Comparison of ENCODE assay signal across 10 mouse cellular contexts in genomic region chr7:145098335-145098734, GRCm38 (mm10).
DNase-seq lines count a peak whose midpoint lies in the region; TF ChIP-seq lines count a peak whose summit lies in the region.
"Had no signal": no experiment of that assay in that cellular context is flagged by ENCODE, and none has a peak within 500 bp of the region (broad histone marks: within the 10 kb centered on the region; RNA-seq: fewer than 3 reads in every experiment).

No protein-coding gene starts in this region.

- DNase-seq in layer of hippocampus, adult 2 months (ENCODE audit: low spot score in 2 of 2) = no peak
- DNase-seq in layer of hippocampus, adult 11-12 months (ENCODE audit: low spot score) = no peak
- DNase-seq in CH12.LX (ENCODE audit: extremely low read depth) = no peak
- DNase-seq in adrenal gland, postnatal 25 days = peak; percentile 43
- peak; percentile 50 for DNase-seq in lung, postnatal 25 days (ENCODE audit: low spot score)
- no peak for DNase-seq in forebrain, embryonic 10.5 days (ENCODE audit: extremely low spot score, low spot score)
- no peak for DNase-seq in ovary, postnatal 36 days (ENCODE audit: low spot score)
- no peak for DNase-seq in left cerebral cortex, adult 8-10 months (ENCODE audit: low spot score in 2 of 2)

- H3K9ac ChIP-seq in CH12.LX (ENCODE audit: insufficient read depth, low read depth) = no peak overlapping the region
- H3K9ac ChIP-seq: hindbrain, embryonic 15.5 days; lung, embryonic 15.5 days had no signal

- TF ChIP-seq CTCF in layer of hippocampus, adult 2 months (conservative IDR thresholded peaks at IDR 0.05) = peak; percentile 69
- peak; percentile 32 to 60; a peak in 3 of 4 replicates for TF ChIP-seq CTCF in CH12.LX (conservative IDR thresholded peaks at IDR 0.05 in 1 of 2, IDR thresholded peaks at IDR 0.05 in 1 of 2; ENCODE audit: low read depth in 2 of 2, low read length in 2 of 2)

- in situ Hi-C loops in CH12.LX (cut with MboI; ENCODE audit: low pct_ligation_motif_present, low pct_unique_long_range_greater_than_20kb, low sequenced_read_pairs) = loop anchor here (10.0 kb wide), 1 partner anchor 134 kb away; no protein-coding TSS in a partner anchor

- no peaks in the 10 kb centered on the region for H3K79me2 ChIP-seq in CH12.LX (replicated peaks; ENCODE audit: control insufficient read depth, extremely low read depth, insufficient read depth, poor library complexity, severe bottlenecking)

- no peaks in the 10 kb centered on the region for H3K4me1 ChIP-seq in CH12.LX (ENCODE audit: control insufficient read depth in 1 of 2, insufficient read depth in 2 of 2)
- H3K4me1 ChIP-seq in forebrain, embryonic 10.5 days = peaks cover 11% of the 10 kb centered on the region; the same call in 1 of the 2 replicates

- WGBS in forebrain, embryonic 10.5 days = 92% methylated on average over 6 of the region's 6 CpGs

- H3K9me3 ChIP-seq in CH12.LX (replicated peaks; ENCODE audit: low read length) = no peaks in the 10 kb centered on the region
- H3K9me3 ChIP-seq in forebrain, embryonic 10.5 days = no peaks in the 10 kb centered on the region
- H3K9me3 ChIP-seq: hindbrain, embryonic 15.5 days; lung, embryonic 15.5 days had no signal

- dilution Hi-C loops in CH12.LX (cut with MboI; ENCODE audit: extremely low pct_ligation_motif_present, extremely low pct_unique_long_range_greater_than_20kb, low sequenced_read_pairs) = no loop called here

- TF ChIP-seq RAD21 in CH12.LX (IDR thresholded peaks at IDR 0.05; ENCODE audit: low read depth, low read length) = peak; percentile 32

- no peak for TF ChIP-seq EP300 in CH12.LX (IDR thresholded peaks at IDR 0.05; ENCODE audit: low read length)

- peaks cover 56% of the 10 kb centered on the region for H3K27me3 ChIP-seq in CH12.LX (replicated peaks)
- no peaks in the 10 kb centered on the region for H3K27me3 ChIP-seq in forebrain, embryonic 10.5 days (ENCODE audit: poor library complexity, severe bottlenecking)
- H3K27me3 ChIP-seq: hindbrain, embryonic 15.5 days; lung, embryonic 15.5 days had no signal

- no peaks in the 10 kb centered on the region for H3K36me3 ChIP-seq in CH12.LX (replicated peaks in 1 of 2; ENCODE audit: control insufficient read depth in 1 of 2, insufficient read depth in 1 of 2, low read length in 1 of 2)
- no peaks in the 10 kb centered on the region for H3K36me3 ChIP-seq in forebrain, embryonic 10.5 days (replicated peaks)
- H3K36me3 ChIP-seq: hindbrain, embryonic 15.5 days; lung, embryonic 15.5 days had no signal

- H3K4me3 ChIP-seq in layer of hippocampus, adult 2 months = no peak overlapping the region
- no peak overlapping the region for H3K4me3 ChIP-seq in CH12.LX (replicated peaks in 1 of 3; ENCODE audit: low read depth in 2 of 3, low read length in 2 of 3, poor library complexity in 1 of 3)
- H3K4me3 ChIP-seq in forebrain, embryonic 10.5 days = no peak overlapping the region
- H3K4me3 ChIP-seq: hindbrain, embryonic 15.5 days; lung, embryonic 15.5 days had no signal

- H3K27ac ChIP-seq in layer of hippocampus, adult 2 months = no peak overlapping the region
- H3K27ac ChIP-seq in CH12.LX (ENCODE audit: insufficient read depth, low read depth) = no peak overlapping the region
- H3K27ac ChIP-seq in forebrain, embryonic 10.5 days = no peak overlapping the region
- H3K27ac ChIP-seq: hindbrain, embryonic 15.5 days; lung, embryonic 15.5 days had no signal

- H3K4me2 ChIP-seq in CH12.LX (ENCODE audit: insufficient read depth, low read depth, poor library complexity, severe bottlenecking) = no peak overlapping the region
- H3K4me2 ChIP-seq: hindbrain, embryonic 15.5 days; lung, embryonic 15.5 days had no signal

- no peak for TF ChIP-seq POLR2A in CH12.LX (IDR thresholded peaks at IDR 0.05; ENCODE audit: low read depth, low read length)

TF ChIP-seq in CH12.LX, 34 proteins besides CTCF, POLR2A, EP300 and RAD21:
- peak; percentile 58 for TF ChIP-seq SMC3 (IDR thresholded peaks at IDR 0.05; ENCODE audit: low read depth, low read length)
- TF ChIP-seq CHD1 (IDR thresholded peaks at IDR 0.05; ENCODE audit: low read depth, low read length) = no peak

Comparison
In these comparisons a context has a peak if more than half of its experiments do, and no peak if none do; other contexts are left out.
1. DNase-seq: peak in adrenal gland, postnatal 25 days (single experiment) and lung, postnatal 25 days (single experiment); none in layer of hippocampus, adult 2 months (0 of 2), layer of hippocampus, adult 11-12 months (single experiment), CH12.LX (single experiment), forebrain, embryonic 10.5 days (single experiment), ovary, postnatal 36 days (single experiment) and left cerebral cortex, adult 8-10 months (0 of 2).